In genomic region chr3:95668026-95668425, GRCm38 (mm10) we compare ENCODE assay signal across 9 mouse cellular contexts. TPM values are rescaled to one million over a fixed set of nuclear protein-coding genes. Genes with fewer than 3 reads are reported as not detected.
DNase-seq lines count a peak whose midpoint lies in the region; ATAC-seq and TF ChIP-seq lines count a peak whose summit lies in the region.
"Had no signal": no experiment of that assay in that cellular context is flagged by ENCODE, and none has a peak within 500 bp of the region (broad histone marks: within the 10 kb centered on the region; RNA-seq: fewer than 3 reads in every experiment).

No protein-coding gene starts in this region.

- no peaks in the 10 kb centered on the region for H3K9me3 ChIP-seq in heart, embryonic 11.5 days (replicated peaks; ENCODE audit: control insufficient read depth, low read length)
- H3K9me3 ChIP-seq in kidney, embryonic 14.5 days (ENCODE audit: control insufficient read depth, low read length): no peaks in the 10 kb centered on the region

- TF ChIP-seq CTCF in spleen, adult 2 months (IDR thresholded peaks at IDR 0.05; ENCODE audit: extremely low read depth, insufficient read depth, insufficient read length, insufficient replicate concordance): no peak
- no peak for TF ChIP-seq CTCF in bone marrow macrophage, adult 2 months (IDR thresholded peaks at IDR 0.05; ENCODE audit: low read depth, low read length)

- peak overlapping the region; percentile 32 for H3K4me2 ChIP-seq in heart, embryonic 11.5 days
- H3K4me2 ChIP-seq in kidney, embryonic 14.5 days (replicated peaks; ENCODE audit: low read depth, low read length): no peak overlapping the region; the same call in 1 of the 2 replicates

- DNase-seq in spleen, adult 2 months (ENCODE audit: low read depth in 1 of 2, low spot score in 2 of 2): no peak
- no peak for DNase-seq in spleen, adult 12 weeks (ENCODE audit: low spot score)
- DNase-seq in lung, postnatal 10 days: peak; percentile 85
- DNase-seq in urinary bladder, postnatal 4 days (ENCODE audit: low spot score in 2 of 2): peak; percentile 60 to 69

- H3K9ac ChIP-seq in heart, embryonic 11.5 days (ENCODE audit: low read depth, low read length): peak overlapping the region; percentile 66
- H3K9ac ChIP-seq in kidney, embryonic 14.5 days (ENCODE audit: low read depth, low read length): no peak overlapping the region; the same call in 1 of the 2 replicates

- WGBS in spleen, adult 2 months: 36% methylated on average over 7 of the region's 7 CpGs
- WGBS in heart, embryonic 11.5 days (ENCODE audit: insufficient replicate concordance): 31% methylated on average over 7 of the region's 7 CpGs
- WGBS in kidney, embryonic 14.5 days: 40% methylated on average over 7 of the region's 7 CpGs

- peak overlapping the region; percentile 98 for H3K27ac ChIP-seq in spleen, adult 2 months (ENCODE audit: insufficient read depth, low read length)
- H3K27ac ChIP-seq in bone marrow macrophage, adult 2 months (ENCODE audit: insufficient read depth, low read depth, low read length): peak overlapping the region; percentile 90
- peak overlapping the region; percentile 78 for H3K27ac ChIP-seq in heart, embryonic 11.5 days (ENCODE audit: low read depth, low read length)
- H3K27ac ChIP-seq in kidney, embryonic 14.5 days (ENCODE audit: low read depth, low read length): peak overlapping the region; percentile 80; the same call in 1 of the 2 replicates

- peaks cover 65% of the 10 kb centered on the region for H3K4me1 ChIP-seq in spleen, adult 2 months (ENCODE audit: control insufficient read depth, insufficient read depth, insufficient read length)
- peaks cover 77% of the 10 kb centered on the region for H3K4me1 ChIP-seq in bone marrow macrophage, adult 2 months (ENCODE audit: control insufficient read depth, insufficient read depth, low read length)
- H3K4me1 ChIP-seq in heart, embryonic 11.5 days (ENCODE audit: control insufficient read depth, insufficient read depth, low read length): peaks cover 72% of the 10 kb centered on the region
- peaks cover 49% of the 10 kb centered on the region for H3K4me1 ChIP-seq in kidney, embryonic 14.5 days (ENCODE audit: control insufficient read depth, insufficient read depth, low read length)

- TF ChIP-seq POLR2A in spleen, adult 2 months (IDR thresholded peaks at IDR 0.05; ENCODE audit: low read depth, low read length): no peak
- no peak for TF ChIP-seq POLR2A in bone marrow macrophage, adult 2 months (IDR thresholded peaks at IDR 0.05; ENCODE audit: borderline replicate concordance, low read depth, low read length)

- no peaks in the 10 kb centered on the region for H3K27me3 ChIP-seq in spleen, adult 2 months (ENCODE audit: control insufficient read depth, insufficient read depth, low read length)
- H3K27me3 ChIP-seq in heart, embryonic 11.5 days (ENCODE audit: control insufficient read depth, insufficient read depth, low read length): no peaks in the 10 kb centered on the region
- no peaks in the 10 kb centered on the region for H3K27me3 ChIP-seq in kidney, embryonic 14.5 days (ENCODE audit: control insufficient read depth, insufficient read depth, low read length)

- no peak for ATAC-seq in heart, embryonic 11.5 days (replicated peaks; ENCODE audit: insufficient number of reproducible peaks, low FRiP score, low TSS enrichment)
- peak; percentile 51; the same call in 1 of the 2 replicates for ATAC-seq in kidney, embryonic 14.5 days (ENCODE audit: low FRiP score, low TSS enrichment)
- no peak for ATAC-seq in megakaryocyte-erythroid progenitor cell, adult 5-6 weeks (replicated peaks; ENCODE audit: low FRiP score, low TSS enrichment, poor library complexity, severe bottlenecking)

- H3K4me3 ChIP-seq in spleen, adult 2 months (ENCODE audit: extremely low read depth, insufficient read depth, insufficient read length): 0 out of 2 replicates have a peak overlapping the region, but pooled peaks have one; percentile 6
- H3K4me3 ChIP-seq in bone marrow macrophage, adult 2 months (ENCODE audit: insufficient read depth, low read length): peak overlapping the region; percentile 12; the same call in 1 of the 2 replicates
- no peak overlapping the region for H3K4me3 ChIP-seq in heart, embryonic 11.5 days (ENCODE audit: low read depth, low read length)
- no peak overlapping the region for H3K4me3 ChIP-seq in kidney, embryonic 14.5 days (ENCODE audit: low read length)

- H3K36me3 ChIP-seq in spleen, adult 2 months (ENCODE audit: control insufficient read depth, insufficient read depth, low read length): peaks cover 14% of the 10 kb centered on the region
- H3K36me3 ChIP-seq in heart, embryonic 11.5 days (ENCODE audit: control insufficient read depth, insufficient read depth, low read length): peaks cover 19% of the 10 kb centered on the region
- H3K36me3 ChIP-seq in kidney, embryonic 14.5 days (ENCODE audit: control insufficient read depth, insufficient read depth, low read length): peaks cover 30% of the 10 kb centered on the region

RNA-seq across cellular contexts. Expression of gene Mcl1, which starts 9.4 kb away (rescaled TPM):
- polyA plus RNA-seq in spleen, adult 2 months (2012; rRNA removed): 169 and 276 TPM in 2 replicates
- 565 and 578 TPM in 2 replicates for polyA plus RNA-seq in bone marrow macrophage, adult 2 months (2012; ENCODE audit: insufficient read depth, insufficient read length, missing spikeins)
- polyA plus RNA-seq in heart, embryonic 11.5 days (2014; fragmentation: Nextera tagmentation; extraction: Ambion mirVana): 46.3 and 49.8 TPM in 2 replicates
- 47.4 and 76.1 TPM in 2 replicates for polyA plus RNA-seq in kidney, embryonic 14.5 days (2014; fragmentation: Nextera tagmentation; extraction: Ambion mirVana)
- 76.0 and 78.6 TPM in 2 replicates for total RNA-seq in megakaryocyte-erythroid progenitor cell, adult 5-6 weeks (2014; fragmentation: Nextera tagmentation)
- total RNA-seq in megakaryocyte-erythroid progenitor cell, adult 5-6 weeks (2017): 107 and 132 TPM in 2 replicates

RNA-seq across cellular contexts. Expression of gene Adamtsl4, which starts 19.7 kb away (rescaled TPM):
- polyA plus RNA-seq in spleen, adult 2 months (2012; rRNA removed): 7.9 and 8.1 TPM in 2 replicates
- polyA plus RNA-seq in bone marrow macrophage, adult 2 months (2012; ENCODE audit: insufficient read depth, insufficient read length, missing spikeins): 2.4 and 2.6 TPM in 2 replicates
- 3.5 and 5.1 TPM in 2 replicates for polyA plus RNA-seq in heart, embryonic 11.5 days (2014; fragmentation: Nextera tagmentation; extraction: Ambion mirVana)
- polyA plus RNA-seq in kidney, embryonic 14.5 days (2014; fragmentation: Nextera tagmentation; extraction: Ambion mirVana): 2.0 and 3.7 TPM in 2 replicates
- total RNA-seq in megakaryocyte-erythroid progenitor cell, adult 5-6 weeks (2014; fragmentation: Nextera tagmentation): 0.20 TPM in 1 of 2 replicates, not detected in the other
- not detected in 2 replicates for total RNA-seq in megakaryocyte-erythroid progenitor cell, adult 5-6 weeks (2017)
- total RNA-seq: hematopoietic stem cell, adult 5-6 weeks had no signal

RNA-seq across cellular contexts. Expression of gene Ensa, which starts 43.2 kb away (rescaled TPM):
- polyA plus RNA-seq in spleen, adult 2 months (2012; rRNA removed): 8.3 and 10.4 TPM in 2 replicates
- 99.2 and 115 TPM in 2 replicates for polyA plus RNA-seq in bone marrow macrophage, adult 2 months (2012; ENCODE audit: insufficient read depth, insufficient read length, missing spikeins)
- polyA plus RNA-seq in heart, embryonic 11.5 days (2014; fragmentation: Nextera tagmentation; extraction: Ambion mirVana): 52.7 and 55.4 TPM in 2 replicates
- polyA plus RNA-seq in kidney, embryonic 14.5 days (2014; fragmentation: Nextera tagmentation; extraction: Ambion mirVana): 64.0 and 66.9 TPM in 2 replicates
- 38.7 and 39.4 TPM in 2 replicates for total RNA-seq in megakaryocyte-erythroid progenitor cell, adult 5-6 weeks (2014; fragmentation: Nextera tagmentation)
- total RNA-seq in megakaryocyte-erythroid progenitor cell, adult 5-6 weeks (2017): 64.8 and 65.4 TPM in 2 replicates

Comparison
In these comparisons a context has a peak if more than half of its experiments do, and no peak if none do; other contexts are left out.
1. DNase-seq: peak in lung, postnatal 10 days (single experiment) and urinary bladder, postnatal 4 days (2 of 2); none in spleen, adult 2 months (0 of 2) and spleen, adult 12 weeks (single experiment).
2. H3K4me3 ChIP-seq: peak in spleen, adult 2 months (single experiment) and bone marrow macrophage, adult 2 months (single experiment); none in heart, embryonic 11.5 days (single experiment) and kidney, embryonic 14.5 days (single experiment).
3. Peak in every context shown above with its lines, with median percentiles within 50 percentile points of each other: H3K27ac ChIP-seq.